Mouse (Mus musculus): ENCODE data around the gene Eif2ak4. TPM values are rescaled to one million over a fixed set of nuclear protein-coding genes. Genes with fewer than 3 reads are reported as not detected.

The Eif2ak4 gene
- total and polyA plus RNA-seq, 3 experiments = 4.6 to 7.0 (median 6.1) TPM

- H3K79me2 ChIP-seq (replicated peaks; ENCODE audit: control insufficient read depth, insufficient read depth, low read length) = no peaks in the 10 kb centered on the region
- peaks cover 16% of the 10 kb centered on the region for H3K4me1 ChIP-seq (ENCODE audit: control insufficient read depth, insufficient read depth, low read length)
- no peak overlapping the region for H3K9ac ChIP-seq (ENCODE audit: low read depth, low read length)
- WGBS = 84% methylated on average over 4 of the region's 4 CpGs
- no peaks in the 10 kb centered on the region for H3K36me3 ChIP-seq (ENCODE audit: control insufficient read depth, insufficient read depth, low read length)
- intact Hi-C loops (cut with DNase I) = loop anchor here (2.0 kb wide), 1 partner anchor 19 kb away; no protein-coding TSS in a partner anchor
- H3K27ac ChIP-seq = peak overlapping the region; percentile 23; the same call in 1 of the 2 replicates
- no peak overlapping the region for H3K4me3 ChIP-seq
- no peak for TF ChIP-seq CTCF (IDR thresholded peaks at IDR 0.05)
- H3K27me3 ChIP-seq (ENCODE audit: control insufficient read depth, insufficient read depth, low read length) = no peaks in the 10 kb centered on the region
- DNase-seq = no peak
Measured at GRCm38 (mm10) chr2:118491741-118492395, 103.5 kb downstream of the Eif2ak4 start.

- intact Hi-C loops (cut with DNase I) = no loop called here
- no peaks in the 10 kb centered on the region for H3K27me3 ChIP-seq (ENCODE audit: control insufficient read depth, insufficient read depth, low read length)
- no peak overlapping the region for H3K4me3 ChIP-seq
- DNase-seq = no peak
- whole genome bisulfite sequencing = 84% methylated on average over 9 of the region's 9 CpGs
- TF ChIP-seq CTCF (IDR thresholded peaks at IDR 0.05) = no peak
- TF ChIP-seq POLR2A (IDR thresholded peaks at IDR 0.05; ENCODE audit: insufficient read depth, low read depth, low read length) = no peak
- TF ChIP-seq EP300 (IDR thresholded peaks at IDR 0.05; ENCODE audit: insufficient read depth, low read depth, low read length) = no peak
- H3K9ac ChIP-seq (ENCODE audit: low read depth, low read length) = no peak overlapping the region
- H3K36me3 ChIP-seq (ENCODE audit: control insufficient read depth, insufficient read depth, low read length) = no peaks in the 10 kb centered on the region
- no peak overlapping the region for H3K27ac ChIP-seq
- peaks cover 14% of the 10 kb centered on the region for H3K4me1 ChIP-seq (ENCODE audit: control insufficient read depth, insufficient read depth, low read length)
- no peaks in the 10 kb centered on the region for H3K79me2 ChIP-seq (replicated peaks; ENCODE audit: control insufficient read depth, insufficient read depth, low read length)
Measured at GRCm38 (mm10) chr2:118495024-118495423, 106.6 kb downstream of the Eif2ak4 start.

GRCm38 (mm10) chr2:118497890-118498289, 109.5 kb downstream of the Eif2ak4 start:
- WGBS = 84% methylated on average over 5 of the region's 5 CpGs
- H3K79me2 ChIP-seq (replicated peaks; ENCODE audit: control insufficient read depth, insufficient read depth, low read length) = no peaks in the 10 kb centered on the region
- H3K4me3 ChIP-seq = no peak overlapping the region
- no peak for TF ChIP-seq EP300 (IDR thresholded peaks at IDR 0.05; ENCODE audit: insufficient read depth, low read depth, low read length)
- no peaks in the 10 kb centered on the region for H3K27me3 ChIP-seq (ENCODE audit: control insufficient read depth, insufficient read depth, low read length)
- H3K4me1 ChIP-seq (ENCODE audit: control insufficient read depth, insufficient read depth, low read length) = peaks cover 1% of the 10 kb centered on the region; the same call in 1 of the 2 replicates
- no peak for DNase-seq
- H3K27ac ChIP-seq = no peak overlapping the region
- no peaks in the 10 kb centered on the region for H3K36me3 ChIP-seq (ENCODE audit: control insufficient read depth, insufficient read depth, low read length)
- intact Hi-C loops (cut with DNase I) = no loop called here
- H3K9ac ChIP-seq (ENCODE audit: low read depth, low read length) = no peak overlapping the region

GRCm38 (mm10) chr2:118498476-118498875, 110.1 kb downstream of the Eif2ak4 start:
- Histone ChIP-seq H3K4me3 (no peak overlapping the region), H3K79me2 (replicated peaks; ENCODE audit: control insufficient read depth, insufficient read depth, low read length) (no peaks in the 10 kb centered on the region), H3K27ac (no peak overlapping the region), H3K36me3 (ENCODE audit: control insufficient read depth, insufficient read depth, low read length) (no peaks in the 10 kb centered on the region), H3K4me1 (ENCODE audit: control insufficient read depth, insufficient read depth, low read length) (peaks cover 1% of the 10 kb centered on the region; the same call in 1 of the 2 replicates), H3K27me3 (ENCODE audit: control insufficient read depth, insufficient read depth, low read length) (no peaks in the 10 kb centered on the region), H3K9ac (ENCODE audit: low read depth, low read length) (no peak overlapping the region)
- intact Hi-C loops (cut with DNase I) = no loop called here
- DNase-seq = no peak
- TF ChIP-seq CTCF (IDR thresholded peaks at IDR 0.05) (no peak), POLR2A (IDR thresholded peaks at IDR 0.05; ENCODE audit: insufficient read depth, low read depth, low read length) (no peak), EP300 (IDR thresholded peaks at IDR 0.05; ENCODE audit: insufficient read depth, low read depth, low read length) (no peak)
- WGBS = 92% methylated on average over 6 of the region's 6 CpGs

DNA sequence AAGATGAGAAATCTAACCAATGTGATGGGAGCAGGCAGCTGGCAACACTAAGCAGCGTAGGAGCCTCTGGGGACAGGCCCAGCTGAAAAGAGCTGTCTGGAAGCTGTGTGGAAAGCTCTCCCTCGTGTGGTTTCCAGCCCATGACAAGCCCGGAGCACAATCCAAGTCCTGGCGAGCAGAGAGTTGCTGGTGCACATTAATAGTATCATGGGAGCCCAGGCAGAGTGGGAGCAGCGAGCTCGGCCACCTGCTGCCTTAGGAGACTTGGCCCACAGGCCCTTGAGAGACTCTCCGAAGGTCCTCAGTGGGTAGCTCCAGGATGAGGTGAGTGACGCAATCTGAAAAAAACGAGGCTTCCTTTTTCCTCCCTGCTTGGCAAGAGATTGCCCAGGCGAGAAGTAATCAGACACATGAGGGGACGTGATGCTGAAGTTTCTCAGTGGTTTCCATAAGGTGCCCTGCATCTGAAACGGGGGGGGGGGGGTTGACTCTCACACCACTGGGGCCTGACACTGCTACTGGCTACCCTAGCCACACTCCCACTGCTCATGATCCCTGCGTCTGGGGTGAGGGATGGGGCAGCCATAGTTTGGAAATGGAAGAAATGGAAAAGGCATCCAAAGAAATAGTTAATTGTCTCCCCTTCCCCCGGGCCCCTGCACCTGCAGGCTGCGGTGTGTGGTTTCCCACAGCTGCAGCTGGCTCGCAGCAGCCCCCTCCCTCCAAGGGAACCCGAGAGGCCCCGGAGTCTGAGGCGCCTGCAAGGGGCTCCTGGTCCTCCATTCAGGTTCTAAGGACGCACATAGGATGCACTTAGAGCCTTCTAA, 110.9 kb downstream of the Eif2ak4 start:
- Histone ChIP-seq H3K79me2 (replicated peaks; ENCODE audit: control insufficient read depth, insufficient read depth, low read length) (no peaks in the 10 kb centered on the region), H3K27me3 (ENCODE audit: control insufficient read depth, insufficient read depth, low read length) (no peaks in the 10 kb centered on the region), H3K36me3 (ENCODE audit: control insufficient read depth, insufficient read depth, low read length) (no peaks in the 10 kb centered on the region), H3K4me3 (no peak overlapping the region), H3K27ac (no peak overlapping the region), H3K4me1 (ENCODE audit: control insufficient read depth, insufficient read depth, low read length) (peaks cover 1% of the 10 kb centered on the region; the same call in 1 of the 2 replicates), H3K9ac (ENCODE audit: low read depth, low read length) (no peak overlapping the region)
- TF ChIP-seq POLR2A (IDR thresholded peaks at IDR 0.05; ENCODE audit: insufficient read depth, low read depth, low read length) (no peak), CTCF (IDR thresholded peaks at IDR 0.05) (peak; percentile 40), EP300 (IDR thresholded peaks at IDR 0.05; ENCODE audit: insufficient read depth, low read depth, low read length) (no peak)
- DNase-seq = peak; percentile 61 to 75
- WGBS = 38% methylated on average over 20 of the region's 20 CpGs
- intact Hi-C loops (cut with DNase I) = no loop called here

- no peaks in the 10 kb centered on the region for H3K79me2 ChIP-seq (replicated peaks; ENCODE audit: control insufficient read depth, insufficient read depth, low read length)
- no peak overlapping the region for H3K9ac ChIP-seq (ENCODE audit: low read depth, low read length)
- intact Hi-C loops (cut with DNase I) = no loop called here
- 76% methylated on average over 2 of the region's 2 CpGs for WGBS
- H3K4me3 ChIP-seq = no peak overlapping the region
- no peaks in the 10 kb centered on the region for H3K36me3 ChIP-seq (ENCODE audit: control insufficient read depth, insufficient read depth, low read length)
- peaks cover 1% of the 10 kb centered on the region; the same call in 1 of the 2 replicates for H3K4me1 ChIP-seq (ENCODE audit: control insufficient read depth, insufficient read depth, low read length)
- DNase-seq = no peak
- TF ChIP-seq POLR2A (IDR thresholded peaks at IDR 0.05; ENCODE audit: insufficient read depth, low read depth, low read length) = no peak
- no peak for TF ChIP-seq EP300 (IDR thresholded peaks at IDR 0.05; ENCODE audit: insufficient read depth, low read depth, low read length)
- no peak for TF ChIP-seq CTCF (IDR thresholded peaks at IDR 0.05)
- no peaks in the 10 kb centered on the region for H3K27me3 ChIP-seq (ENCODE audit: control insufficient read depth, insufficient read depth, low read length)
- no peak overlapping the region for H3K27ac ChIP-seq
Measured at GRCm38 (mm10) chr2:118500191-118500590, 111.8 kb downstream of the Eif2ak4 start.

Measured in heart, adult 2 months (tissue).